Mouse (Mus musculus) heart, embryonic 13.5 days (tissue): Measurements from ENCODE around the gene Palm2. TPM values are rescaled to one million over a fixed set of nuclear protein-coding genes. Genes with fewer than 3 reads are reported as not detected.
A peak's percentile ranks its signal among the peaks of the same experiment; 100 is the strongest.

ENCODE experiments used
- ATAC-seq: fragments of 200-750 bp; cut with Nextera tagmentation; 2 replicates; pipeline ENCODE4 v1.8.0; 2017; ENCODE audit warnings: moderate TSS enrichment; ENCODE audit not compliant: insufficient number of reproducible peaks, low FRiP score, low TSS enrichment; ENCODE audit errors: extremely low read depth
- H3K27ac ChIP-seq: fragments of 300-500 bp; sonication (generic); replicated peaks from 2 replicates; pipeline ENCODE4 v1.5.1; 2015; ENCODE audit warnings: moderate library complexity, mild to moderate bottlenecking, inconsistent platforms
- H3K27me3 ChIP-seq: fragments of 300-500 bp; sonication (generic); replicated peaks from 2 replicates; pipeline ENCODE4 v1.6.1; 2015; ENCODE audit warnings: mild to moderate bottlenecking, inconsistent platforms
- H3K36me3 ChIP-seq: fragments of 300-500 bp; sonication (generic); 2 replicates; pipeline ENCODE4 v1.6.1; 2015; ENCODE audit warnings: mild to moderate bottlenecking, inconsistent platforms
- H3K4me1 ChIP-seq: fragments of 300-500 bp; sonication (generic); 2 replicates; pipeline ENCODE4 v1.6.1; 2015; ENCODE audit warnings: inconsistent platforms
- H3K4me2 ChIP-seq: fragments of 300-500 bp; sonication (generic); 2 replicates; pipeline ENCODE4 v1.6.1; 2015; ENCODE audit warnings: inconsistent platforms, mild to moderate bottlenecking, moderate library complexity
- H3K4me3 ChIP-seq: fragments of 300-500 bp; sonication (generic); 2 replicates; pipeline ENCODE4 v1.5.1; 2015; ENCODE audit warnings: moderate library complexity, mild to moderate bottlenecking, inconsistent platforms
- H3K9ac ChIP-seq: fragments of 300-500 bp; sonication (generic); 2 replicates; pipeline ENCODE4 v1.6.1; 2015; ENCODE audit warnings: inconsistent platforms, mild to moderate bottlenecking, moderate library complexity
- H3K9me3 ChIP-seq: fragments of 300-500 bp; sonication (generic); 2 replicates; pipeline ENCODE4 v1.6.1; 2016; ENCODE audit warnings: inconsistent platforms
- whole genome bisulfite sequencing: fragments of 180-500 bp; shearing (Covaris S2); methylation state at CpG from one replicate; pipeline ENCODE4 v1.1.7; 2015; ENCODE audit warnings: mixed read lengths; 5-methylcytosine and 5-hydroxymethylcytosine counted together
- polyA plus RNA-seq: library from polyadenylated mRNA; unstranded; fragments of >200 nt; fragmentation: Nextera tagmentation; extraction: Ambion mirVana; gene quantifications from 2 replicates; pipeline ENCODE4 v1.2.1, GENCODE M21; 2015

Gene Palm2
- polyA plus RNA-seq, 1 experiment from 2014 or later, result 22.6 TPM

DNA sequence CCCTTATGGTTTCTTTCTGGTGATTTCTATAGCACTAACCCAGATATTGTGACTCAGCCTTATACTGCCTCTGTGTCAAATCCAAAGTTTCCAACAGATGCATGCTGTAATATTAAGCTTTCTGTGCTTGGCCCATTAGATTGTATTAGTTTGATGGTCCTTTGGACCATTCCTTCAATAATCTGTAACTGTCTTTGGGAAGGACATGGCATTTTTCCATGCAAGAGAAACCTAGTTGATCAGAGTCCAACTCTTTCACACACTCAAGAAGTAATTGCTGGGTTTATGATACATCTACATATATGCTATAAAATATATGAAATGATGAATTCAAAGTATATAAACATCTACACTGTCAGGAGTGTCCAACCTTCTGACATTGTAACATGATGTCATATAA lies 281.8 kb downstream of the Palm2 start:
- H3K27me3 ChIP-seq, result no peaks in the 10 kb centered on the region
- ATAC-seq, result no peak
- H3K4me3 ChIP-seq, result no peak overlapping the region
- peaks cover 29% of the 10 kb centered on the region for H3K36me3 ChIP-seq
- peaks cover 8% of the 10 kb centered on the region for H3K4me1 ChIP-seq
- H3K9me3 ChIP-seq, result no peaks in the 10 kb centered on the region
- H3K9ac ChIP-seq, result no peak overlapping the region
- H3K27ac ChIP-seq, result no peak overlapping the region
- no peak overlapping the region for H3K4me2 ChIP-seq

DNA sequence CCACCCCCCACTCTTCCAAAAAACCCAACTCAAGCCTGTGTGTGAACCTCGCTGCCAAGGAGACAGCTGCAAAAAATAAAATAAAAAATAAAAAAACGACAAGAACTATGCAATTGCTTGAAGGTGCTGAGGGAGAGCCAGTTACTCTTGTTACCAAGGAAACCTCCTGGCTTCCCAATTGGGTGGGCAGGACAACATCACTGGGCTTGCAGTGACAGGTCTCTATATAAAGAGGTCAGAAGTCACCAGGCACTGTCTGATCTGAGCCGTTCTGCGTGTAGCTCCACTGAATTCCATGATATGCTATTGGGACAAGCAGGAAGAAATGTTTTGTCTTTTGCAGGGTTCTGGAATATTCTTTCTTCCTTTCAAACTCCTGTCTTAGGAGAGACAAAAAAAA lies 282.7 kb downstream of the Palm2 start:
- no peak for ATAC-seq
- H3K4me1 ChIP-seq, result peaks cover 9% of the 10 kb centered on the region
- H3K9me3 ChIP-seq, result no peaks in the 10 kb centered on the region
- H3K4me3 ChIP-seq, result no peak overlapping the region
- 47% methylated on average over 4 of the region's 4 CpGs for whole genome bisulfite sequencing
- no peak overlapping the region for H3K27ac ChIP-seq
- no peak overlapping the region for H3K4me2 ChIP-seq
- H3K9ac ChIP-seq, result no peak overlapping the region
- no peaks in the 10 kb centered on the region for H3K27me3 ChIP-seq
- peaks cover 32% of the 10 kb centered on the region for H3K36me3 ChIP-seq

DNA sequence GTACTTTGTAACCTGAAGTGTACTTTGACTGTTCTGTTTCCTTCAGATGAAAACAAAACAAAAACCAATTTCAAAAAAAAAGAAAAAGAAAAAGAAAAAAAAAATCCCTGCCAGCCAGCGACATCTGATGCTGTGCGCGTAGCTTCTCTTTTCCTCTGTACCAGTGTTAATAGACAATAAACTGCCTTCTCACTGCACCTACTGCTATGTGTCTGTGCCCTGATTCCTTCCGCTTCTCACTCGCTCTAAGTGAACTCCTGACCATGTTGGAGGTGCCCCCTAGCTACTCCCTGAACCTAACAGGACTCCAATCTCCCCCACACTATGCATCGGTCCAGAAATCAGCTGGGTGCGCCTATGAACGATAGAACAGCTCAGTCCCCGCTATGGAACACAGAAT lies 283.3 kb downstream of the Palm2 start, which contains the start of gene Akap2:
TSS of gene Akap2 (plus strand) at position 304 of the 400 bp plus-strand sequence.
- no peak for ATAC-seq
- no peaks in the 10 kb centered on the region for H3K27me3 ChIP-seq
- no peaks in the 10 kb centered on the region for H3K9me3 ChIP-seq
- no peak within 1 kb of the TSS for H3K27ac ChIP-seq
- peaks cover 32% of the 10 kb centered on the region for H3K36me3 ChIP-seq
- H3K9ac ChIP-seq, result no peak within 1 kb of the TSS
- H3K4me2 ChIP-seq, result no peak within 1 kb of the TSS
- WGBS, result 81% methylated on average over 9 of the region's 9 CpGs
- peaks cover 6% of the 10 kb centered on the region for H3K4me1 ChIP-seq
- H3K4me3 ChIP-seq, result no peak within 1 kb of the TSS

DNA sequence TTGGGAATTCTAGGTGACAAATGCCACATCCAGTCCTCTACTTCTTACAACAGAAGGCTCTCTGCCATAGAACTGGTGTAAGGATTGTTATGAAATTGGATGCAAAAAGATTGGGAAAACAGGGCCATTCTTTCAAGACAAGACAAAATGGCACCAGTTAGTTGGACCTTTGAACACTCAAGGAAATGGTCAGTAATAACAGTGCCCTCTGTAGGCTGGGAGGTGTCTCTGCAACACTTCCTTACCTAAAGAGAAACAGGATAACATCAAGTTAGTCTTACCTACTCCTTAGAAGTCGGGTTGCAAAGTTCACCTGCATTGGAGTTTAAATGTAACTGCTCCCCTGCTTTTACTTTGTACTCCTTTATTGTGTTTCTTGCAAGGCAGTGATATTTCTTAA lies 285.3 kb downstream of the Palm2 start:
- H3K9me3 ChIP-seq, result no peaks in the 10 kb centered on the region
- H3K36me3 ChIP-seq, result peaks cover 26% of the 10 kb centered on the region
- no peak overlapping the region for H3K4me3 ChIP-seq
- H3K27ac ChIP-seq, result no peak overlapping the region
- no peak overlapping the region for H3K9ac ChIP-seq
- no peak overlapping the region for H3K4me2 ChIP-seq
- no peaks in the 10 kb centered on the region for H3K27me3 ChIP-seq
- WGBS, result 87% methylated on average over 1 of the region's 1 CpGs
- ATAC-seq, result no peak
- peaks cover 6% of the 10 kb centered on the region for H3K4me1 ChIP-seq

DNA sequence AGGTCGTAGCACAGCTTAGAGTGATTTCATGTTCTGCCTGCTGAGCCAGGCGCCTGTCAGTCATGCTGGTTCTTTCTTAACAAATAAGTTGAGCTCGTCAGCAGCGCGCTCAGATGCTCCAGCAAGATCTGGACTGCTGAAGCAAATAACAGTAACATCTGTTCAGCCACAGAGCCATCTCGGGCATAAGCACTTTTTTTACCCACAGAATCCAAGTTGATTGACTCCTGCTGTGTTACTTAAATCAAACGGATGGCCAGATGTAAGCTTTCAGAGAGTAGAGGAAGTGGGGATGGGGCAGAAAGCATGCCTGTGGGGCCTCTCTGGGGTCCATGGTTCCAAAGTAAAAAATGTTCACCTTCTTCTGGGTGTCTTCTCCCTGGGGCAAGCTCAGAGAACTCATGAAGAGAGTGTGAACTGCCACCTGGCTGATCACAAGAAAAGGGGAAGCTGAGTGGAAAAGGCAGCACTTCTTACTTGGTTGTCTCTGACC lies 286.9 kb downstream of the Palm2 start:
- no peak overlapping the region for H3K4me2 ChIP-seq
- WGBS, result 46% methylated on average over 7 of the region's 7 CpGs

DNA sequence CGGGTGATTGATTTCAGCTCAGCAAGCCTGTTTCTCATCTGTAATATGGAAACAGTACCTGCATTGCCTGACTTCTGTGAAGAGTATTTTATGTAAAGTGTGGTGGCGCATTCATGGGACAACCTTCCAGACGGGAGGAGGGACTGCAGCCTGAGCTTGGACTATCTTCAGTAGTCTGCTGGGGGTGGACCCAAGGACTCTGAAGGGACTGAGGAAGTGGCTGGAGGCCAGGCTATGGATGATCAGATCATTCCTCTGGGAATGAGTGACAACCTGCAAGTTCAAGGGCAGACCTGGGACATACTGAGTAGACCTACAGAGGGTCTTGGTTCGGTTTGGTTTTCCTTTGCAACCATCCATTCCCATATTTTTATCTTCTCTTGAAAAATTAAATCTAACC lies 288.2 kb downstream of the Palm2 start:
- Histone ChIP-seq H3K4me3 (no peak overlapping the region), H3K27me3 (no peaks in the 10 kb centered on the region), H3K4me1 (peaks cover 8% of the 10 kb centered on the region), H3K27ac (no peak overlapping the region), H3K9me3 (no peaks in the 10 kb centered on the region), H3K4me2 (no peak overlapping the region), H3K9ac (no peak overlapping the region), H3K36me3 (peaks cover 23% of the 10 kb centered on the region)
- 72% methylated on average over 4 of the region's 4 CpGs for WGBS
- no peak for ATAC-seq

More for the DNA sequence above, 286.9 kb downstream of the Palm2 start:
- H3K27ac ChIP-seq, result 0 out of 2 replicates have a peak overlapping the region, but pooled peaks have one; percentile 21
- no peak overlapping the region for H3K4me3 ChIP-seq
- no peaks in the 10 kb centered on the region for H3K27me3 ChIP-seq
- ATAC-seq, result no peak
- no peak overlapping the region for H3K9ac ChIP-seq
- H3K4me1 ChIP-seq, result peaks cover 8% of the 10 kb centered on the region
- no peaks in the 10 kb centered on the region for H3K9me3 ChIP-seq
- peaks cover 18% of the 10 kb centered on the region for H3K36me3 ChIP-seq

DNA sequence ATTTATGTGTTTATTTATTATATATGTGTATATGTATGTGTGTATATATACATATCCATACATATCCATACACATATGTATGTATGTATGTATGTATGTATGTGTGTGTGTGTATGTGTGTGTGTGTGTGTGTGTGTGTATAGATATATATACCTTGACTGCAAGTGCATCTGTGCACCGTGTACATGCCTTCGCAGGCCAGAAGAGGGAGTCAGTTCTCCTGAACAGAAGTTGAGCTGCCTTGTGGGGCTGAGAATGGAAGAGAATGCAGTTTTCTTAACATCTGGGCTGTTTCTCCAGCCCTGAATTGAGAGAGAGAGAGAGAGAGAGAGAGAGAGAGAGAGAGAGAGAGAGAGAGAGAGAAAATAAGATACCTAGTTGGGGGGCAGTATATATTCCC lies 289.6 kb downstream of the Palm2 start:
- no peak overlapping the region for H3K27ac ChIP-seq
- WGBS, result 57% methylated on average over 2 of the region's 2 CpGs
- no peaks in the 10 kb centered on the region for H3K27me3 ChIP-seq
- no peak overlapping the region for H3K4me2 ChIP-seq
- no peak overlapping the region for H3K9ac ChIP-seq
- H3K9me3 ChIP-seq, result no peaks in the 10 kb centered on the region
- peaks cover 12% of the 10 kb centered on the region for H3K4me1 ChIP-seq
- H3K36me3 ChIP-seq, result peaks cover 26% of the 10 kb centered on the region
- H3K4me3 ChIP-seq, result no peak overlapping the region
- ATAC-seq, result no peak

DNA sequence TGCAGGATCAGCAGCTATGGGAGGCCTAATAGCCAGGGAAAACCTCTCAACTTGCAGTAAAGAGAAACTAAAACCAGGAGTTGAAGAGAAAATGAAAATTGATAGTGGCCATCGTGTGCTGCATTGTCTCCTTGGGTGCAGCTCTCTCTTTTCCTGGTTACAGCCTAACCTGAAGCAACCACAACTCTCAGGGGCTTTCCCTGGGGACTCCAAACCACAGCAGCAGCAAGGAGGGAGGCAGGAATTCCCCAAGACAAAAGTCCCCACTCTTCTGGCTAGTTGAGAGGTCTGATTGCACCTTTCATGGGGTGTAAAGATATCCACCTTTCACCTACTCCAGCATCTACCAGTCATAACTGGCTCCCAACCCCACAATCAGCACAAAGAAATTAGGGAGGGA lies 291.5 kb downstream of the Palm2 start:
- no peak overlapping the region for H3K27ac ChIP-seq
- WGBS, result 75% methylated on average over 1 of the region's 1 CpGs
- peaks cover 29% of the 10 kb centered on the region for H3K4me1 ChIP-seq
- H3K9ac ChIP-seq, result no peak overlapping the region
- H3K4me2 ChIP-seq, result no peak overlapping the region
- peaks cover 20% of the 10 kb centered on the region for H3K36me3 ChIP-seq
- no peaks in the 10 kb centered on the region for H3K9me3 ChIP-seq
- no peaks in the 10 kb centered on the region for H3K27me3 ChIP-seq
- ATAC-seq, result no peak
- H3K4me3 ChIP-seq, result no peak overlapping the region

DNA sequence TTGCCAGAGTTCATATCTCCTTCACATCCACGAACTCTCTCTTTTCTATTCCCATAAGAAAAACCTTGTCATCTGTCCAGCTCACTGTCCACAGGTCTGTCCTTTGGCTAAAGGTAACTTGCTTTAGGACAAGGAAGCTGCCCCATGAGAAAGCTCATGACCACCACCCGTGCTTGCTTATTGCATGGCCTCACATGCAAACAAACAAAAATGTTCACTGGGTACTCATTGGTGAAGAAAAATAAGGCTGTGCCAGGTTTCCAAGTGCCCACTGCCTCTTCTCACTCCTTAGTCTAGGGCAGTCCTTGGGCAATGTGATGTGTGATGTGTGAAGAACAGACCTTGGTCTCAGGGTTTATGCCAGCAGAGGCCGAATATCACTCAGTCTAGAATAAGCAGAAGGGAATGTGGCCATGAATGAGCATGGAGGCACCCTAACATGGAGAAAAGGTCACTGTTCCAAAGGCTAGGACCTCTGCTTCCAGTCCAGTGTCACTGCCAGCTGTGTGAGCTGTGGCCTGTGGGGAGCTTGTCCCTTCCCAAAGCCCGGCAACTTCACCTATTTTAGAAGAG lies 294.6 kb downstream of the Palm2 start:
- no peak overlapping the region for H3K4me2 ChIP-seq
- no peak overlapping the region for H3K9ac ChIP-seq
- no peak overlapping the region for H3K27ac ChIP-seq
- H3K4me3 ChIP-seq, result no peak overlapping the region
- no peak for ATAC-seq
- peaks cover 36% of the 10 kb centered on the region for H3K4me1 ChIP-seq
- no peaks in the 10 kb centered on the region for H3K27me3 ChIP-seq
- WGBS, result 74% methylated on average over 4 of the region's 4 CpGs
- peaks cover 31% of the 10 kb centered on the region for H3K36me3 ChIP-seq
- peaks cover 7% of the 10 kb centered on the region for H3K9me3 ChIP-seq

DNA sequence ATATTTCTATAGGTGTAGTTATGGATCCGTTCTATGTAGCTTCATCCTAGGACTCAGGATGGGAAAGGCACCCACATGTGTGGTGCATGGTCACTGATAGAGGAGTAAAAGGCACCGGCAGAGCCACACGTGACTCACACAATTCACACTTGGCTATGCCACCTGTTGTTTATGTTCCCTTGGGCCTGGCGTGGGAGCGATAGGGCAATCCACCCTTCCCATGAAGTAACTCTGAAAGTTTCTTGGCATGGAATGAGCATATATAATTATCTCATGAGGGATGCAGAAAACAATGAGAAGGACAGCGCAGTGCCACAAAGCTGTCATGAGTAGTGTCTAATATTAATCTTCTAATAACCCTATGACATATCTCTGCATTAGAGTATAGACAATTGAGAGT lies 296.0 kb downstream of the Palm2 start:
- H3K4me3 ChIP-seq, result no peak overlapping the region
- peaks cover 7% of the 10 kb centered on the region for H3K9me3 ChIP-seq
- WGBS, result 85% methylated on average over 6 of the region's 6 CpGs
- peaks cover 43% of the 10 kb centered on the region for H3K4me1 ChIP-seq
- ATAC-seq, result no peak
- H3K27me3 ChIP-seq, result no peaks in the 10 kb centered on the region
- no peak overlapping the region for H3K9ac ChIP-seq
- H3K27ac ChIP-seq, result no peak overlapping the region
- H3K36me3 ChIP-seq, result peaks cover 31% of the 10 kb centered on the region
- H3K4me2 ChIP-seq, result no peak overlapping the region

DNA sequence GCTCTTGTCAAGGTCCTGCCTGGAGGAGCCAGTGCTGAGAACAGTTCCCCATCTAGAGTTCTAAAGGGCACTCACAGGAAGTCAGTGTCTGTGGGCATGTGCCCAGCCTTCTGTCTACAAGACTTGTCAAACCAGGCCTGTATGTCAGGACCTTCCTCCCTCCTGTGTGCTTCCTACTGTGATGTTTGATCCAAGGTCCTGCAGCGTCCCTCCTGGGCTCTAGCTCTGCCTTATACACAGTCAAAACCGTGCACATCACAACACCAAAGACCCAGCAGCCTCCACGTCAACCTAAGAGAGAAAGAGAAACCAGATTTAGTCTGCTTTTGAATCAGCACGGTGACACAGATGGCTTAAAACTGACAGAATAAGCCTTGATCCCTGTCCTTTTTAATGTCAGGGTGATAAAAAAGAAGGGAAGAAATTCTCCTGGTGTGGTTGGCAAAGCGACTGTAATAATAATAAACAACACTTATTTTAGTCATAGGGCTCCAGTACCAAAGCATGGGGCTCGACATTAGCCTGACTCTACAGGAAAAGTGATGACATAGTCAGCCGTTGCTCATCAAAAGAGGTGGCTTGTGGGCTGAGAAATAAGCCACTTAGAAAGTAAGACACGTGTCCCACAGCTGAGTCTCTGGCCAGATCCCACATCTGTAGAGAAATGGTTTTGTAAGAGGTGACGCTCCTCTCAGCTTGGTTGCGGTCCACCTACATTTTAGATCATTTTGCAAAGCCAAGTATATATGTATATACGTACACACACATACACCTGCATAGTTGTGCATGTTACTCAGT lies 297.0 kb downstream of the Palm2 start:
- H3K9me3 ChIP-seq, result peaks cover 7% of the 10 kb centered on the region
- H3K4me2 ChIP-seq, result no peak overlapping the region
- peaks cover 37% of the 10 kb centered on the region for H3K36me3 ChIP-seq
- H3K27ac ChIP-seq, result no peak overlapping the region
- no peak overlapping the region for H3K9ac ChIP-seq
- no peak overlapping the region for H3K4me3 ChIP-seq
- ATAC-seq, result no peak
- H3K27me3 ChIP-seq, result no peaks in the 10 kb centered on the region
- WGBS, result 66% methylated on average over 11 of the region's 11 CpGs
- peaks cover 40% of the 10 kb centered on the region for H3K4me1 ChIP-seq

DNA sequence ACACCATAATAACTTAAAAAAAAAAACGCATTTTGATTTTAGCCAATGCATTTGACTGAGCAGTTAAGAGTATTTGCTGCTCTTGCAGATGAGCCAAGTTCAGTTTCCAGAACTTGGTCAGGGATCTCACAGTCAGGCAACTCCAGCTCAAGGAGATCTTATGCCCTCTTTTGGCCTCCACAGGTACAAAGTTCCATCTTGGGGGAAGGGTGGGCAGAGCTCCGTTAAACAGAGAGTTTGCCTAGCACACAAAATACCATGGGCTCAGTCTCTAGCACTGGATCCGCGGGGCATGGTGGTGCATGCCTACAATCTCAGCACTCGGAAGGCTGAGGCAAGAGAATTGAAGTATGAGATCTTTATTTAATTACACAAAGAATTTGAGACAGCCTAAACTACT lies 298.3 kb downstream of the Palm2 start:
- Histone ChIP-seq H3K4me1 (peaks cover 40% of the 10 kb centered on the region), H3K9me3 (peaks cover 7% of the 10 kb centered on the region), H3K36me3 (peaks cover 41% of the 10 kb centered on the region), H3K4me3 (no peak overlapping the region), H3K9ac (no peak overlapping the region), H3K4me2 (no peak overlapping the region), H3K27ac (no peak overlapping the region), H3K27me3 (no peaks in the 10 kb centered on the region)
- WGBS, result 77% methylated on average over 5 of the region's 5 CpGs
- ATAC-seq, result no peak
